Mouse (Mus musculus): ENCODE measurements around the gene Mup22. TPM values are rescaled to one million over a fixed set of nuclear protein-coding genes. Genes with fewer than 3 reads are reported as not detected.
"Not testable (repeated sequence)": the region's sequence is repeated elsewhere in the genome, so short reads cannot be mapped to it uniquely, and the experiment has no call there.

The Mup22 gene
- not detected for total RNA-seq (2018; cell fraction: chromatin; rRNA removed)
- total RNA-seq (2018; cell fraction: cytosol; rRNA removed) = not detected
- total RNA-seq (2018; cell fraction: nucleus; rRNA removed) = not detected
- polyA plus RNA-seq (2018) = not detected in 3 replicates

DNA sequence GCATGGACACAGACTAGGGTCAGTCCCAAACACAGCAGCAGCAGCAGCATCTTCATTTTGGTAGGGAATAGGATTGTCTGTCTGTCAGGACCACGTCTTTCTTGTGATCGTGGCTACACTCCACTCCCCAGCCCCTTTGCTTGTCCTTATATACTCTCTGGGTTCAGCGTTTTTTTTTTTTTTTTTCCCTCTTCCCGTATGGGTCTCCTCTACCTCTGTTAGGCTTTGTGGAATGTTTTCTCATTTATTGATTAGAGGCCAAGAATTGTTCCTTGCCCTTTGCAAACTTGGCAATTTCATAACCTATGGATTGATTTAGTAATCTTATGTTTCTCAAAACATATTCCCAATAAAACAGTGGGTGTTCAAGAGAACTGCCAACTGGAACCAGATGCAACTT, at the start of gene Mup22:
Mup22 (minus strand) TSS at position 101 of the 400 bp plus-strand sequence.
- no CpG with 5 or more reads among the region's 4 CpGs for WGBS (ENCODE audit: missing documents)
- H3K36me3 ChIP-seq (ENCODE audit: inconsistent target); H3K79me2 ChIP-seq (ENCODE audit: inconsistent target); H3K27ac ChIP-seq; H3K4me3 ChIP-seq (ENCODE audit: inconsistent target): not testable (repeated sequence)

DNA sequence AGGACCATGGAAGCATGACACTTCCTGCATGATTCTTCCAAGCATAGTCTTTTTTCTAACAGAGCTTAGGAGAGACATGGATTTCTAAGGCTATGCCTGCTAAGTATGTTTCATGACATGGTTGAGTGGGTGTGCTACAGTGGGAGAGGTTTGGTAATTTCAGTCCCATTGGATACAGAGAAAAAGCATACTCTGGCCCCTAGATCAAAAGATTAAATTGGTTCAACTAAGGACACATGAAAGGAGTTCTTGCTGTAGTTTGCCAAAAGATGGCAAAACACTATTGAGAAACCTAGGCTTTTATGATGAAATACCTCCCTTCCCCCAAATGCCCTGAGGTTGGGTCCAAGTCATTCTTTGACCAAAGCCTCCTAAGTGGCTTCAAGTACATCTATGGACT, 19.6 kb upstream of the Mup22 start:
- not testable (repeated sequence) for H3K27ac ChIP-seq; H3K79me2 ChIP-seq (ENCODE audit: inconsistent target); H3K36me3 ChIP-seq (ENCODE audit: inconsistent target); H3K4me3 ChIP-seq (ENCODE audit: inconsistent target)

Other genes with a start within 250 kb of the Mup22 start
- not detected in 3 replicates for gene Mup10, start 239.3 kb downstream of the Mup22 start, polyA plus RNA-seq (2018)
- not detected in 3 replicates for gene Mup11, start 159.1 kb downstream of the Mup22 start, polyA plus RNA-seq (2018)
- gene Mup12, start 80.1 kb downstream of the Mup22 start, polyA plus RNA-seq (2018) = not detected in 3 replicates